Mouse (Mus musculus) lung, adult 2 months (tissue): ENCODE data around the gene Cebpb. TPM values are rescaled to one million over a fixed set of nuclear protein-coding genes. Genes with fewer than 3 reads are reported as not detected.
"Not testable (repeated sequence)": the region's sequence is repeated elsewhere in the genome, so short reads cannot be mapped to it uniquely, and the experiment has no call there.

Source experiments
- DNase-seq: peaks from one replicate; pipeline ENCODE4 v3.0.0; 2022
- H3K4me1 ChIP-seq: fragments of 200-500 bp; 2 replicates; pipeline ENCODE4 v1.6.1; 2011; ENCODE audit warnings: low read length; ENCODE audit not compliant: control insufficient read depth, insufficient read depth
- H3K4me3 ChIP-seq: fragments of 200-500 bp; replicated peaks from 2 replicates; pipeline ENCODE3; 2011; ENCODE audit warnings: low read depth, mild to moderate bottlenecking, control low read depth, low read length; ENCODE audit errors: extremely low read depth
- CTCF ChIP-seq: fragments of 200-500 bp; IDR thresholded peaks from 2 replicates; pipeline ENCODE4 v1.5.1; 2011; ENCODE audit warnings: mild to moderate bottlenecking, low read length, control low read depth; ENCODE audit not compliant: insufficient read depth
- POLR2A ChIP-seq: fragments of 200-500 bp; IDR thresholded peaks from 2 replicates; pipeline ENCODE4 v1.6.1; 2011; ENCODE audit warnings: low read depth, mild to moderate bottlenecking, control low read depth, low read length, borderline replicate concordance; ENCODE audit errors: extremely low read depth
- WGBS: fragments of 180-500 bp; shearing (Covaris S2); methylation state at CpG from one replicate; pipeline ENCODE4 v1.1.7; 2018; 5-methylcytosine and 5-hydroxymethylcytosine counted together
- polyA plus RNA-seq: library from polyadenylated mRNA; depleted of rRNA; stranded (reverse); fragments of >200 nt; gene quantifications from 2 replicates; pipeline ENCODE4 v1.2.3, GENCODE M21; 2012; rRNA removed

Gene Cebpb
- polyA plus RNA-seq, result 295 and 767 TPM in 2 replicates

DNA sequence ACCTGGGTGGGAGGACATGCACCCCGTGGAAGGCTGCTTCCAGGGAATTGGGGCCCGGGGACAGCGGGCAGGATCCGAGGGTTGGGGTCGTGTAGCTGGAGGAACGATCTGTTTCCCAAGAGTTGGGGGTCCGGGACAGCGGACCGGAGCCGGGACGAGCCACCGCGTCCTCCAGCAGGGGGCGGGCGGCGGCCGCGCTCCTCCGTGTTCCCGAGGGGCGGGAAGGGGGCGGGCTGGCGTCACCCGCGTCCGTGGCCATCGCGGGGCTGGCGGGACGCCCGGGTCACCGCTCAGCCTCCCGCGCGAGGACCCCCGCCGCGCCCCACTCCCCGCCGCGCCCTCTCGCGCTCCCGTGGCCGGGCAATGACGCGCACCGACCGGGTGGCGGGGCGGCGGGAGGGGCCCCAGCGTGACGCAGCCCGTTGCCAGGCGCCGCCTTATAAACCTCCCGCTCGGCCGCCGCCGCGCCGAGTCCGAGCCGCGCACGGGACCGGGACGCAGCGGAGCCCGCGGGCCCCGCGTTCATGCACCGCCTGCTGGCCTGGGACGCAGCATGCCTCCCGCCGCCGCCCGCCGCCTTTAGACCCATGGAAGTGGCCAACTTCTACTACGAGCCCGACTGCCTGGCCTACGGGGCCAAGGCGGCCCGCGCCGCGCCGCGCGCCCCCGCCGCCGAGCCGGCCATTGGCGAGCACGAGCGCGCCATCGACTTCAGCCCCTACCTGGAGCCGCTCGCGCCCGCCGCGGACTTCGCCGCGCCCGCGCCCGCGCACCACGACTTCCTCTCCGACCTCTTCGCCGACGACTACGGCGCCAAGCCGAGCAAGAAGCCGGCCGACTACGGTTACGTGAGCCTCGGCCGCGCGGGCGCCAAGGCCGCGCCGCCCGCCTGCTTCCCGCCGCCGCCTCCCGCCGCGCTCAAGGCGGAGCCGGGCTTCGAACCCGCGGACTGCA is at the start of gene Cebpb:
Cebpb (plus strand) TSS at position 418 of the 954 bp plus-strand sequence.
- TF ChIP-seq POLR2A (peak; percentile 92), CTCF (peak; percentile 28; the same call in 1 of the 2 replicates)
- WGBS, result under 1% methylated on average over 105 of the region's 147 CpGs
- no peaks in the 10 kb centered on the region; the same call in 1 of the 2 replicates for H3K4me1 ChIP-seq
- H3K4me3 ChIP-seq, result peak within 1 kb of the TSS; percentile 90
- DNase-seq, result peak; percentile 93

DNA sequence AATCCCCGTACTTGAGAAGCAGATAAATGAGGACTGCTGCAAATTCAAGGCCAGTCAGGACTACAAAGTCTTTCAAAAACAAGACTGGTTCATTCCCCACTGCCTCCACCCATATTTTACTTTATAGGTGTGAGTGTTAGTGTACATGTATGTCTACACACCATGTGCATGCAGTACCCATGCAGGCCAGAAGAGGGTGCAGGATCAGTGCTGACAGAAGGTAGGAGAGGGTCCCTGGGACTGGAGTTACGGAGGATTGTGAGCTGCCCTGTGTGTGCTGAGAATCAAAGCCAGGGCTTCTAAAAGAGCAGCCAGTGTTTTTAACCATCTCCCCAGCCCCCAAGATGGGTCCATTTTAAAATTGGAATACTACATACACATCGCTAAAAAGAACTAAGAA is 48.4 kb upstream of the Cebpb start:
- Histone ChIP-seq H3K4me3 (no peak overlapping the region), H3K4me1 (peaks cover 2% of the 10 kb centered on the region; the same call in 1 of the 2 replicates)
- DNase-seq, result no peak
- peak; percentile 68 for TF ChIP-seq CTCF
- TF ChIP-seq POLR2A, result no peak
- WGBS, result 81% methylated on average over 3 of the region's 3 CpGs

DNA sequence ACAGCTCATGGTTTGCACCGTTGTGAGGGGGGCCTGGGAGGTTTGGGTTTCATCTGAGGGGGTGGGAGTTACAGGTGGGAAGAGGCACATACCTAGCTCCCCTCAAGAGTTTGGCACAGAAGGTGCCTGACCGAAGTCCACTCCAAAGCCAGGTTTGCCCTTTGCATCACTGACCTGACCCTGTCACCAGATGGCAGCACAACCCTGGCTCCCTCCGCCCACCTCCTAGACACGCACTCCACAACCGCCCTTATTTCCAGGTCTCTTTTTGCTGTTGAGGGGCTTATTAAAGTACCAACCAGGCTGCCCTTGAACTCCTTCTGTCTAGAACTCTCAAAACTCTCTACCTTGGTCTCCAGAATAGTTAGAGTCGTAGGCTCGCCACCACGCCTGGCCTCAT is 47.4 kb upstream of the Cebpb start:
- peak; percentile 65 for DNase-seq
- Histone ChIP-seq H3K4me1 (peaks cover 2% of the 10 kb centered on the region; the same call in 1 of the 2 replicates), H3K4me3 (no peak overlapping the region)
- WGBS, result 37% methylated on average over 8 of the region's 8 CpGs
- TF ChIP-seq POLR2A (no peak), CTCF (peak; percentile 92)

- H3K4me3 ChIP-seq, result no peak overlapping the region
- 90% methylated on average over 6 of the region's 6 CpGs for WGBS
- peaks cover 2% of the 10 kb centered on the region; the same call in 1 of the 2 replicates for H3K4me1 ChIP-seq
- no peak for TF ChIP-seq CTCF
- no peak for TF ChIP-seq POLR2A
- no peak for DNase-seq
These were observed 46.6 kb upstream of the Cebpb start for GRCm38 (mm10) chr2:167642164-167642563.

DNA sequence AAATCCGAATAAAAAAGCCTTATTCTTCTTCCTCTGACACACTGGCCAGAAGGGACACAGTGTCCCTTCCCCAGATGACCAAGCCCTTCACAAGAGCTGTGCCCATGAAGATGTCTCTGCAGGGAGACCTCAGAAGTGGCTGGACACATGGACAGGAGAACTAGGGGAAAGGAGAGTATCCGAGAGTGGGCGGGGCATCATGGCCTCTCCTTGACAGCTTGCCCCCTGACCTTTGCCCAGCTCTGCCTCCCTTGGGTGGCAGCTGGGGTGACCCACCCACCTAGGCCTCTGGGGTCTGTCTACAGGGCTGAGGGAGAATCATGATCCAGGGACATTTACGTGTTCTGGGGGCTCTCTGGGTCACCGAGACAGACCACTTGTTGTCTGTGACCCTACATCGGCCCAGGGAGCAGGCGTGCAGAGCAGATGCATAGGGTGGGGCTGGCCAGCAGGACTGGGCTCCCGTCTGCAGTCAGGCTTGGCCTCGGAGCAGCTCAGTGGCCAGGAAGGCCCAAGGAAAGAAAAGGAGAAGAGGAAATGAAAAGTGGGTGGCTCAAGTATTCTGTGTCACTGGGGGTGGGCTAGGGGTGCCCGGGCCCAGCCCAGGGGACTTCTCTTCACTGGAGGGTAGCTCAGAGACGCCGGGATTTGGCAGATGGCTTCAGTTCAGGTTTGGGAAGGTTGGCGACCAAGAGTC is 45.2 kb upstream of the Cebpb start:
- 80% methylated on average over 13 of the region's 13 CpGs for WGBS
- not testable (repeated sequence) for DNase-seq, H3K4me3 ChIP-seq, H3K4me1 ChIP-seq

DNA sequence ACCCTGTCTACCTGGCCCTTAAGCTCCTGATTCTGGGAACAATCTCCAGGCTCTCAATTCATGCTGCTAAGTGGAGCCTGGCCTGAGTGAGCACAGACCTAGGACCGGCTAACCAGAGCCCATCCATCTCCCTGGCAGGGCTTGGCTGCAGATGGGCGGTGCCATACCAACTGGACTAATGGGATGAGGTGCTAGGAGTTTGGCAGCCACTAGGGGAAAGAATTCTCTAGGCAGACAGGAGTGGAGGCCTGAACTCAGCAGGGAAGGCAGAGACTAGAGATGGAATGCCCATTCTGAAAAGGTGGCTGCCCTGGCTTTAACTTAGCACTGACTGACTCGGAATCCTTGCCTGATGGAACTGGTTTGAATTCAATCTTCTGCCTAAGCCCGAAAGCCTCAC is 42.3 kb upstream of the Cebpb start:
- no peaks in the 10 kb centered on the region for H3K4me1 ChIP-seq
- WGBS, result 72% methylated on average over 4 of the region's 4 CpGs
- no peak for DNase-seq
- H3K4me3 ChIP-seq, result no peak overlapping the region
- TF ChIP-seq CTCF (no peak), POLR2A (no peak)

GRCm38 (mm10) chr2:167649290-167650032 is 39.3 kb upstream of the Cebpb start:
- no peak overlapping the region for H3K4me3 ChIP-seq
- TF ChIP-seq POLR2A (no peak), CTCF (no peak)
- DNase-seq, result no peak
- WGBS, result 76% methylated on average over 12 of the region's 12 CpGs
- no peaks in the 10 kb centered on the region for H3K4me1 ChIP-seq

DNA sequence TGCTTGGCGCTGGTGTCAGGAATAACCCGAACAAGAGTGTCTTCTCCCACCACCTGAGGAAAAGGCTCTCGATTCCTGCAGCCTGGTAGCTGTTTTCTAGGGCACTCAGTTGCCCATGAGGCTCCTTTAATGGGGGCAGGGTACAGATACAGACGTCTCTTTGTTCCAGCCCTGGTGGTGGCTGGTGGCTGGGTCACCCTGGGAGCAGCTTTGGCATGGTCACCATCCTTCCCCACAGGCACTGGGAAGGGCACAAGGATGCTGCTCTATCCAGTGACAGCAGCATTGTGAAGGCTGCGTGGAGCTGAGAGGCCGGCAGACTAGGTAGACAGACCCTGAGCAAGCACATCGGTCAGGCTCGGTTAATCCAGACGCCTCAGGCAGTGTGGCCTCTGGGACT is 37.1 kb upstream of the Cebpb start:
- 87% methylated on average over 9 of the region's 9 CpGs for WGBS

DNA sequence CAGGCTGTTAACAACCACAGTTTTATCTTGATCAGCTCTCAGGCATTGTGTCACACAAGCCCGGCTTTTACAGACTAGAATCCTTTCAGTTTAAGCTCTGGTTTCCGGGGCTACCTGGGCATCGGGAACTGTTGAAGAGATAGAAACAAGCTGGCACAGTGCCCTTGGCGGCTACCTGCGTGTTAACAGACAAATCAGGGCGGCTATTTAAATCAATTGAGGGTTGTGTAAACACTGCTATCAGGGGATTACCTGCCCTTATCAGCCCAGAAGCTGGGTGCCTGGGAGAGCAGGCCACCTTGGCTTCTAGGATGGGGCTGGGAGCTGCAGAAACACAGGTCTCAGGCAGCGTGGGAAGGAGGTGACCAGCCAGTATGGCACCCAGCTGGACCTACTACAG is 36.0 kb upstream of the Cebpb start:
- peaks cover 10% of the 10 kb centered on the region for H3K4me1 ChIP-seq
- TF ChIP-seq CTCF, result no peak
- TF ChIP-seq POLR2A, result no peak
- WGBS, result 63% methylated on average over 7 of the region's 7 CpGs
- H3K4me3 ChIP-seq, result no peak overlapping the region
- no peak for DNase-seq

More for the DNA sequence above, 37.1 kb upstream of the Cebpb start:
- Histone ChIP-seq H3K4me1 (peaks cover 3% of the 10 kb centered on the region), H3K4me3 (no peak overlapping the region)
- no peak for DNase-seq
- TF ChIP-seq CTCF (no peak), POLR2A (no peak)
